Mouse (Mus musculus) spleen, adult 2 months (tissue): ENCODE data around the gene Carns1. TPM values are rescaled to one million over a fixed set of nuclear protein-coding genes. Genes with fewer than 3 reads are reported as not detected.
"Not testable (repeated sequence)": the region's sequence is repeated elsewhere in the genome, so short reads cannot be mapped to it uniquely, and the experiment has no call there.

ENCODE experiments used
- DNase-seq, 2 experiments: peaks; one replicate each; pipeline versions ENCODE4 v3.0.0 to v3.0.0-alpha.2; 2012 to 2021; ENCODE audit warnings: low spot score in 2 of 2, low read depth in 1 of 2
- H3K27ac ChIP-seq: fragments of 200-500 bp; 2 replicates; pipeline ENCODE4 v1.5.1; 2012; ENCODE audit warnings: low read length, inconsistent platforms; ENCODE audit not compliant: insufficient read depth
- H3K27me3 ChIP-seq: fragments of 200-500 bp; 2 replicates; pipeline ENCODE4 v1.6.1; 2012; ENCODE audit warnings: mild to moderate bottlenecking, moderate library complexity, low read length, inconsistent platforms; ENCODE audit not compliant: control insufficient read depth, insufficient read depth
- H3K36me3 ChIP-seq: fragments of 200-500 bp; 2 replicates; pipeline ENCODE4 v1.6.1; 2012; ENCODE audit warnings: mild to moderate bottlenecking, low read length, inconsistent platforms; ENCODE audit not compliant: control insufficient read depth, insufficient read depth
- H3K4me1 ChIP-seq: fragments of 200-500 bp; 2 replicates; pipeline ENCODE4 v1.6.1; 2011; ENCODE audit warnings: inconsistent platforms; ENCODE audit not compliant: control insufficient read depth, insufficient read depth, insufficient read length
- H3K4me3 ChIP-seq: fragments of 200-500 bp; 2 replicates; pipeline ENCODE4 v1.5.1; 2011; ENCODE audit warnings: mild to moderate bottlenecking, inconsistent platforms; ENCODE audit not compliant: insufficient read depth, insufficient read length; ENCODE audit errors: extremely low read depth
- CTCF ChIP-seq: fragments of 200-500 bp; IDR thresholded peaks from 2 replicates; pipeline ENCODE4 v1.5.1; 2011; ENCODE audit warnings: mild to moderate bottlenecking, inconsistent platforms; ENCODE audit not compliant: insufficient read depth, insufficient read length, insufficient replicate concordance; ENCODE audit errors: extremely low read depth
- POLR2A ChIP-seq: fragments of 200-500 bp; IDR thresholded peaks from 2 replicates; pipeline ENCODE4 v1.6.1; 2011; ENCODE audit warnings: low read depth, low read length, inconsistent platforms
- WGBS: fragments of 180-500 bp; shearing (Covaris S2); methylation state at CpG from one replicate; pipeline ENCODE4 v1.1.7; 2018; 5-methylcytosine and 5-hydroxymethylcytosine counted together
- polyA plus RNA-seq: library from polyadenylated mRNA; depleted of rRNA; stranded (reverse); fragments of >200 nt; gene quantifications from 2 replicates; pipeline ENCODE4 v1.2.3, GENCODE M21; 2012

Carns1 gene
- polyA plus RNA-seq, 1 experiment: 52.0 TPM

DNA sequence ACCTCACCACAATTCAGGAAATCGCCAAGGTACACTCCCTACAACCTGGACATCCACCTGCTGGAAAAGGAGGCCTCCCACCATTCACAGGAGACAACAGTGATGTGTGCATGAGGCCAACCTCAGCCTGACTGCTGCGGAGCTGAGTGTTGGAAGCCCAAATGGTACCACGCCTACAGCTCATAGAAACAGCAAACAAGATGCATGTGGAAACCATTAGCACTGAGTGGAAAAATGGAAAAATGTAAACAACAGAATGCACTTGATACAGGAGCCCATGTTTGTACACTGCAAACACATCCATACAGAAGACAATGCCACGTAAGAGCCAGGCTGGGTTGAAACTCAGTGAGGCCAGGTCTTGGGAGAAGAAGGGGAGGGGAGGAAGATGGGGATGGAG is 50.8 kb downstream of the Carns1 start:
- no peak for TF ChIP-seq CTCF
- no peak for TF ChIP-seq POLR2A
- peak overlapping the region; percentile 10 for H3K27ac ChIP-seq
- H3K27me3 ChIP-seq: no peaks in the 10 kb centered on the region
- 93% methylated on average over 4 of the region's 4 CpGs for WGBS
- H3K36me3 ChIP-seq: peaks cover 9% of the 10 kb centered on the region
- H3K4me3 ChIP-seq: no peak overlapping the region
- peak in 1 of 2 experiments; percentile 3 for DNase-seq
- H3K4me1 ChIP-seq: peaks cover 30% of the 10 kb centered on the region

DNA sequence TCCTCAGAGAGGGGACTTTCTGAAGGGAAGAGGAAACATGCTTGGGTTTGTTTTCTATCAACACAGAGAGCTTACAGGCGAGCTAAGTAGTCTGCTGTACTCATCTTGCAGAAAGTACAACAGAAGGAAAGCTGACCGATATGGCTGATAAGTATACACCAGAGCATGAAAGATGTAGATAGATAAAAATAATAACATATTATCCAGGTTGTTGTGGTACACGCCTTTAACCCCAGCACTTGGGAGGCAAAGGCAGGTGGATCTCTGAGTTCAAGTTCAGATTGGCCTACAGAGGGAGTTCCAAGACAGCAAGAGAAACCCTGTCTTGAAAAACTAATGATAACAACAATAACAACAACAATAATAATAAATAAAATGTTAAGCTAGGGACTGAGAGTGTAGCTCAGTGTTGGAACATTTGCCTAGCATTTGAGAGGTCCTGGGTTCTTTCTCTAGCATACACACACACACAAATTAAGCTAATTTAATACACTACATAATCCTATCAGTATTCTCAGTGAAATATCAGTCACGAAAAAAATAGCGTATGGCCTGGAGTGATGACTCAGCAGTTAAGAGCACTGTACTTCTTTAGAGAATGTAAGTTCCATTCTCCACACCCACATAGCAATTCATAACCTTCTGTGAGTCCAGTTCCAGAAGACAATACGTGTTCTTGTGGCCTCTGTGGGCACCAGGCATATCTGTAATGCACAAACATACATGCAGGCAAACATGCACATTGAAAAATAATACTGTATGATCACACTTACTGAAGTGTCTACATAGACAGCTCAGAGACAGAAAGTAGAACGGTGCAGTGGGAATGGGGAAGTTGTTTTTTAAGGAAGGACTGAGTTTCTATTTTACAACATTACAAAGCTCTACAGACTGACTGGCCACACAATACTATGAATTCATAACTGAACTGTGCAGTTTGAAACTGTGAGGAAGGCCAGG is 52.6 kb downstream of the Carns1 start:
- 31% methylated on average over 7 of the region's 7 CpGs for WGBS
- TF ChIP-seq CTCF (no peak), POLR2A (no peak)
- Histone ChIP-seq H3K4me3 (no peak overlapping the region), H3K36me3 (peaks cover 5% of the 10 kb centered on the region), H3K4me1 (peaks cover 35% of the 10 kb centered on the region), H3K27me3 (no peaks in the 10 kb centered on the region), H3K27ac (peak overlapping the region; percentile 60)
- DNase-seq: peak in 1 of 2 experiments; percentile 3

DNA sequence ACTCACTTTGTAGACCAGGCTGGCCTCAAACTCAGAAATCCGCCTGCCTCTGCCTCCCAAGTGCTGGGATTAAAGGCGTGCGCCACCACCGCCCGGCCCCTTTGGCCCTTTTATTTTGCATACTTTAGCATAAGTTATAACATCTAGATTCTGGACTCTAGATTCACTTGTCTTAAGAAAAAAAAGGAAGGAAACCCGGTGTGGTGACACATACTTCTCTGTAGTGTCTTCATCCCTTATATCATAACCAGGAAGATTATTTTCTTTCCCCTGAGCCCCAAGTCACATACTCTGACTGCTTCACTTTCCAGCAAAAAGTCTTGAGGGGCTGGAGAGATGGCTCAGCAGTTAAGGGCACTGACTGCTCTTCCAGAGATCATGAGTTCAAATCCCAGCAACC is 53.4 kb downstream of the Carns1 start:
- H3K36me3 ChIP-seq, H3K27me3 ChIP-seq, H3K4me3 ChIP-seq: not testable (repeated sequence)
- peak in 1 of 2 experiments; percentile 15 for DNase-seq
- Histone ChIP-seq H3K27ac (peak overlapping the region; percentile 78), H3K4me1 (peaks cover 32% of the 10 kb centered on the region)
- WGBS: 30% methylated on average over 6 of the region's 6 CpGs

DNA sequence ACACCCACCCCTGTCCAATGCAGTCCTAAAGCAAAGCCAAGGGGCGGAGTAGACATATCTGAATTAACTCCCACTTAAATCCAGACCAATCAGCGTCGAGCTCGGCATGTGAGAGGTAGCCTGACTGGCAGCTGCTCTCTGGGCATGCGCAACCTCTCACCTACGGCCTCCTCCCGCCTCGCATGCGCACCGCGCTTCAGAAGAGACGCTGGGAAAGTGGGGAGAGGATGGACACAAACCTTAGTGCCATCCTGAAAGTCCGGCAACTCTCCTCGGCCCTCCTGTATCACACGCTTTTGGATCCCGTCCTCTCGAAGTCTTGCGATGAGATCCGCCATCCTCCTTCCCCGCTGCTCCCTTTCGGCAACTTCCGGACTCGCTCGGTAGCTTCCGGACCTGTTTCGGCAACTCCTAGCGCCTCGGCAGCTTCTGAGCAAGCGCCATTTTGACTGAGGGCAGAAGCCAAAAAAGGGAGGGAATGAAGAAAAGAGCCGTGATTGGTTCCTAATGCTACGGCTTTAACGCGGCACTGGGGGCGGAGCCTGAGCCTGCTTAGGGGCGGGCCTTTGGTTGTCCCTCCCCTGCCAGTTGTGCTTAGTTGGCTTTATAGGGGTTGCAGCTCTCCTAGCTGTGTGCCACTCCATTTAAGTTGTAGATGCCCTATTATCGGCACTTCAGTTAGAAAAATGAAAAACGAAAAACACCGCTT is 54.0 kb downstream of the Carns1 start:
- TF ChIP-seq POLR2A (peak; percentile 80), CTCF (no peak)
- 2% methylated on average over 38 of the region's 38 CpGs for WGBS
- peaks cover 29% of the 10 kb centered on the region for H3K4me1 ChIP-seq

DNA sequence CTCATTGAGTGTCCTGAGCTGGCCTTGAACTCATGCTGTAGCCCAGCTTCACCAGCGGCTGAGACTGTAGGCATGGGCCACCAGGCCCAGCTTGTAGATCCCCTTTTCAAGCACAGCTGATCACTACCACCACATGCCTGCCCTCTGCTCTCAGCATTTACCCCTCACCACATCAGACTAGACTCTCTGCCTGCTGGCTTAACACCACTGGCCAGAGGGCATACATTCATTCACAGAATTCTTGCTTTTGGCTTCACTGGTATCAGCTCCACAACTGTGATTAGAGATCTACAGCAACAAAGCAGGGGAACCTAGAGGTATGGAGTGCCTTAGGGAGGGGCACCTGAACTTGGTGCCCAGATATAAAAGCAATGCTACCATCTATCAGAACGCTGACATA is 54.8 kb downstream of the Carns1 start:
- H3K27ac ChIP-seq: peak overlapping the region; percentile 99
- H3K27me3 ChIP-seq: no peaks in the 10 kb centered on the region
- 62% methylated on average over 2 of the region's 2 CpGs for WGBS
- H3K4me1 ChIP-seq: peaks cover 29% of the 10 kb centered on the region
- H3K36me3 ChIP-seq: peaks cover 11% of the 10 kb centered on the region
- TF ChIP-seq CTCF (no peak), POLR2A (no peak)
- DNase-seq: peak in 1 of 2 experiments; percentile 4
- peak overlapping the region; percentile 8 for H3K4me3 ChIP-seq

More for the DNA sequence above, 54.0 kb downstream of the Carns1 start:
- H3K36me3 ChIP-seq: peaks cover 5% of the 10 kb centered on the region; the same call in 1 of the 2 replicates
- no peaks in the 10 kb centered on the region for H3K27me3 ChIP-seq
- H3K27ac ChIP-seq: peak overlapping the region; percentile 99
- peak overlapping the region; percentile 90 for H3K4me3 ChIP-seq
- peak; percentile 99 for DNase-seq

GRCm38 (mm10) chr19:4119716-4120487 is 55.4 kb downstream of the Carns1 start:
- 30% methylated on average over 6 of the region's 6 CpGs for WGBS
- Histone ChIP-seq H3K27ac (peak overlapping the region; percentile 99), H3K4me3 (peak overlapping the region; percentile 8), H3K27me3 (no peaks in the 10 kb centered on the region), H3K36me3 (peaks cover 16% of the 10 kb centered on the region), H3K4me1 (peaks cover 30% of the 10 kb centered on the region)
- TF ChIP-seq POLR2A: no peak
- no peak for TF ChIP-seq CTCF
- DNase-seq: peak; percentile 9 to 69
